Mouse (Mus musculus): Measurements from ENCODE around the gene Cnga1. TPM values are rescaled to one million over a fixed set of nuclear protein-coding genes. Genes with fewer than 3 reads are reported as not detected.
"Not testable (repeated sequence)": the region's sequence is repeated elsewhere in the genome, so short reads cannot be mapped to it uniquely, and the experiment has no call there.

The Cnga1 gene
- polyA plus RNA-seq, 1 experiment from 2014 or later, result not detected

GRCm38 (mm10) chr5:72579599-72579998, 64.5 kb downstream of the Cnga1 start:
- not testable (repeated sequence) for H3K4me1 ChIP-seq (ENCODE audit: control insufficient read depth, insufficient read depth, low read length); H3K27me3 ChIP-seq (ENCODE audit: control insufficient read depth, insufficient read depth, low read length); H3K36me3 ChIP-seq (ENCODE audit: control insufficient read depth, insufficient read depth, low read length); H3K4me2 ChIP-seq (replicated peaks; ENCODE audit: low read depth, low read length); ATAC-seq (ENCODE audit: low FRiP score, low TSS enrichment); H3K9ac ChIP-seq (ENCODE audit: low read depth, low read length); H3K9me3 ChIP-seq (ENCODE audit: control insufficient read depth, low read length); H3K27ac ChIP-seq (ENCODE audit: low read depth, low read length); H3K4me3 ChIP-seq (ENCODE audit: low read length)
- WGBS, result 50% methylated on average over 10 of the region's 10 CpGs

- peaks cover 7% of the 10 kb centered on the region; the same call in 1 of the 2 replicates for H3K9me3 ChIP-seq (ENCODE audit: control insufficient read depth, low read length)
- H3K9ac ChIP-seq (ENCODE audit: low read depth, low read length), result no peak overlapping the region
- no peaks in the 10 kb centered on the region for H3K27me3 ChIP-seq (ENCODE audit: control insufficient read depth, insufficient read depth, low read length)
- WGBS, result 86% methylated on average over 5 of the region's 5 CpGs
- H3K4me1 ChIP-seq (ENCODE audit: control insufficient read depth, insufficient read depth, low read length), result no peaks in the 10 kb centered on the region
- no peak overlapping the region for H3K4me2 ChIP-seq (replicated peaks; ENCODE audit: low read depth, low read length)
- no peaks in the 10 kb centered on the region for H3K36me3 ChIP-seq (ENCODE audit: control insufficient read depth, insufficient read depth, low read length)
- H3K4me3 ChIP-seq (ENCODE audit: low read length), result no peak overlapping the region
- ATAC-seq (ENCODE audit: low FRiP score, low TSS enrichment), result no peak
- H3K27ac ChIP-seq (ENCODE audit: low read depth, low read length), result no peak overlapping the region
These were observed 78.5 kb downstream of the Cnga1 start for GRCm38 (mm10) chr5:72565621-72566020.

- ATAC-seq (ENCODE audit: low FRiP score, low TSS enrichment); H3K9ac ChIP-seq (ENCODE audit: low read depth, low read length); H3K4me3 ChIP-seq (ENCODE audit: low read length); H3K4me2 ChIP-seq (replicated peaks; ENCODE audit: low read depth, low read length); H3K36me3 ChIP-seq (ENCODE audit: control insufficient read depth, insufficient read depth, low read length); H3K9me3 ChIP-seq (ENCODE audit: control insufficient read depth, low read length); H3K27me3 ChIP-seq (ENCODE audit: control insufficient read depth, insufficient read depth, low read length); H3K27ac ChIP-seq (ENCODE audit: low read depth, low read length); H3K4me1 ChIP-seq (ENCODE audit: control insufficient read depth, insufficient read depth, low read length): not testable (repeated sequence)
- whole genome bisulfite sequencing, result 85% methylated on average over 2 of the region's 2 CpGs
These were observed 80.9 kb downstream of the Cnga1 start for GRCm38 (mm10) chr5:72563183-72563582.

- Histone ChIP-seq H3K4me1 (ENCODE audit: control insufficient read depth, insufficient read depth, low read length) (peaks cover 6% of the 10 kb centered on the region; the same call in 1 of the 2 replicates), H3K27ac (ENCODE audit: low read depth, low read length) (no peak overlapping the region), H3K4me3 (ENCODE audit: low read length) (no peak overlapping the region), H3K36me3 (ENCODE audit: control insufficient read depth, insufficient read depth, low read length) (no peaks in the 10 kb centered on the region; the same call in 1 of the 2 replicates), H3K4me2 (replicated peaks; ENCODE audit: low read depth, low read length) (no peak overlapping the region), H3K9me3 (ENCODE audit: control insufficient read depth, low read length) (no peaks in the 10 kb centered on the region), H3K9ac (ENCODE audit: low read depth, low read length) (no peak overlapping the region), H3K27me3 (ENCODE audit: control insufficient read depth, insufficient read depth, low read length) (no peaks in the 10 kb centered on the region)
- 77% methylated on average over 3 of the region's 3 CpGs for WGBS
- ATAC-seq (ENCODE audit: low FRiP score, low TSS enrichment), result no peak
These were observed 83.0 kb downstream of the Cnga1 start for GRCm38 (mm10) chr5:72560976-72561628.

- H3K27me3 ChIP-seq (ENCODE audit: control insufficient read depth, insufficient read depth, low read length), result no peaks in the 10 kb centered on the region
- peak within 1 kb of the TSS; percentile 93 for H3K4me3 ChIP-seq (ENCODE audit: low read length)
- H3K36me3 ChIP-seq (ENCODE audit: control insufficient read depth, insufficient read depth, low read length), result peaks cover 6% of the 10 kb centered on the region; the same call in 1 of the 2 replicates
- peaks cover 6% of the 10 kb centered on the region; the same call in 1 of the 2 replicates for H3K4me1 ChIP-seq (ENCODE audit: control insufficient read depth, insufficient read depth, low read length)
- peak within 1 kb of the TSS; percentile 88 for H3K9ac ChIP-seq (ENCODE audit: low read depth, low read length)
- WGBS, result 0% methylated on average over 42 of the region's 42 CpGs
- no peaks in the 10 kb centered on the region for H3K9me3 ChIP-seq (ENCODE audit: control insufficient read depth, low read length)
- H3K27ac ChIP-seq (ENCODE audit: low read depth, low read length), result peak within 1 kb of the TSS; percentile 55; the same call in 1 of the 2 replicates
- peak; percentile 96 for ATAC-seq (ENCODE audit: low FRiP score, low TSS enrichment)
- H3K4me2 ChIP-seq (replicated peaks; ENCODE audit: low read depth, low read length), result peak within 1 kb of the TSS; percentile 84
These were observed 84.5 kb downstream of the Cnga1 start, which contains the start of gene Nfxl1 for GRCm38 (mm10) chr5:72559544-72560049. Gene Nfxl1 (minus strand): TSS chr5:72559684.

- Histone ChIP-seq H3K4me3 (ENCODE audit: low read length) (peak overlapping the region; percentile 93), H3K4me2 (replicated peaks; ENCODE audit: low read depth, low read length) (peak overlapping the region; percentile 84), H3K4me1 (ENCODE audit: control insufficient read depth, insufficient read depth, low read length) (peaks cover 6% of the 10 kb centered on the region; the same call in 1 of the 2 replicates), H3K27me3 (ENCODE audit: control insufficient read depth, insufficient read depth, low read length) (no peaks in the 10 kb centered on the region), H3K9me3 (ENCODE audit: control insufficient read depth, low read length) (no peaks in the 10 kb centered on the region), H3K9ac (ENCODE audit: low read depth, low read length) (peak overlapping the region; percentile 88), H3K27ac (ENCODE audit: low read depth, low read length) (peak overlapping the region; percentile 55; the same call in 1 of the 2 replicates), H3K36me3 (ENCODE audit: control insufficient read depth, insufficient read depth, low read length) (peaks cover 13% of the 10 kb centered on the region; the same call in 1 of the 2 replicates)
- peak; percentile 81 for ATAC-seq (ENCODE audit: low FRiP score, low TSS enrichment)
- under 1% methylated on average over 57 of the region's 57 CpGs for WGBS
These were observed 85.2 kb downstream of the Cnga1 start for GRCm38 (mm10) chr5:72558716-72559526.

- Histone ChIP-seq H3K4me2 (replicated peaks; ENCODE audit: low read depth, low read length) (no peak overlapping the region), H3K27ac (ENCODE audit: low read depth, low read length) (no peak overlapping the region), H3K27me3 (ENCODE audit: control insufficient read depth, insufficient read depth, low read length) (no peaks in the 10 kb centered on the region), H3K36me3 (ENCODE audit: control insufficient read depth, insufficient read depth, low read length) (peaks cover 25% of the 10 kb centered on the region; the same call in 1 of the 2 replicates), H3K9me3 (ENCODE audit: control insufficient read depth, low read length) (no peaks in the 10 kb centered on the region), H3K4me1 (ENCODE audit: control insufficient read depth, insufficient read depth, low read length) (peaks cover 6% of the 10 kb centered on the region; the same call in 1 of the 2 replicates), H3K9ac (ENCODE audit: low read depth, low read length) (no peak overlapping the region), H3K4me3 (ENCODE audit: low read length) (no peak overlapping the region)
- 59% methylated on average over 3 of the region's 3 CpGs for WGBS
- ATAC-seq (ENCODE audit: low FRiP score, low TSS enrichment), result no peak
These were observed 87.8 kb downstream of the Cnga1 start for GRCm38 (mm10) chr5:72556245-72556644.
